Mouse (Mus musculus): ENCODE measurements at regions not wholly inside any gene's neighbourhood (a gene's known extent, or its start where the extent isn't known, plus 50 kb on each side); places are given as distances from the start of the nearest gene placed in this dataset.

GRCm38 (mm10) chr15:28560035-28560434 is 356.5 kb downstream of the Dnah5 start:
- DNase-seq, result no peak

- no peak for DNase-seq
Measured at GRCm38 (mm10) chr15:28595294-28595693, 391.7 kb downstream of the Dnah5 start.

- DNase-seq, result no peak
Measured at GRCm38 (mm10) chr15:28595725-28596124, 392.2 kb downstream of the Dnah5 start.

- DNase-seq, result no peak
Measured at GRCm38 (mm10) chr15:28600132-28600531, 396.6 kb downstream of the Dnah5 start.

- DNase-seq, result peak; percentile 3
Measured at GRCm38 (mm10) chr15:28615662-28616061, 412.1 kb downstream of the Dnah5 start.

- DNase-seq, result no peak
Measured at GRCm38 (mm10) chr15:28640349-28640748, 436.8 kb downstream of the Dnah5 start.

- no peak for DNase-seq
Measured at GRCm38 (mm10) chr15:28645122-28645521, 441.6 kb downstream of the Dnah5 start.

- no peak for DNase-seq
Measured at GRCm38 (mm10) chr15:28653996-28654395, 450.4 kb downstream of the Dnah5 start.

- DNase-seq, result no peak
Measured at GRCm38 (mm10) chr15:28663847-28664602, 460.5 kb downstream of the Dnah5 start.
